Mouse (Mus musculus) intestine, embryonic 16.5 days (tissue): ENCODE measurements at regions not wholly inside any gene's neighbourhood (a gene's known extent, or its start where the extent isn't known, plus 50 kb on each side); places are given as distances from the start of the nearest gene placed in this dataset.

ENCODE experiments used
- ATAC-seq: fragments of 200-750 bp; cut with Nextera tagmentation; 2 replicates; pipeline ENCODE4 v1.8.0; 2017; ENCODE audit warnings: moderate TSS enrichment, moderate library complexity
- H3K27ac ChIP-seq: fragments of 300-500 bp; sonication (generic); 2 replicates; pipeline ENCODE4 v1.5.1; 2014; ENCODE audit warnings: mild to moderate bottlenecking, low read length
- H3K27me3 ChIP-seq: fragments of 300-500 bp; sonication (generic); replicated peaks from 2 replicates; pipeline ENCODE4 v1.6.1; 2014; ENCODE audit warnings: low read length, control low read depth, mixed read lengths; ENCODE audit not compliant: control insufficient read depth, insufficient read depth
- H3K36me3 ChIP-seq: fragments of 300-500 bp; sonication (generic); 2 replicates; pipeline ENCODE4 v1.6.1; 2014; ENCODE audit warnings: low read length, control low read depth; ENCODE audit not compliant: control insufficient read depth, insufficient read depth
- H3K4me1 ChIP-seq: fragments of 300-500 bp; sonication (generic); 2 replicates; pipeline ENCODE4 v1.6.1; 2014; ENCODE audit warnings: low read length, control low read depth, mixed read lengths; ENCODE audit not compliant: control insufficient read depth, insufficient read depth
- H3K4me2 ChIP-seq: fragments of 300-500 bp; sonication (generic); 2 replicates; pipeline ENCODE4 v1.6.1; 2014; ENCODE audit warnings: low read depth, low read length, control low read depth
- H3K4me3 ChIP-seq: fragments of 300-500 bp; sonication (generic); 2 replicates; pipeline ENCODE4 v1.5.1; 2014; ENCODE audit warnings: mild to moderate bottlenecking, low read length
- H3K9ac ChIP-seq: fragments of 300-500 bp; sonication (generic); 2 replicates; pipeline ENCODE4 v1.6.1; 2014; ENCODE audit warnings: low read depth, low read length
- H3K9me3 ChIP-seq: fragments of 300-500 bp; sonication (generic); 2 replicates; pipeline ENCODE4 v1.6.1; 2016; ENCODE audit warnings: low read length, control low read depth; ENCODE audit not compliant: control insufficient read depth
- WGBS: fragments of 180-500 bp; shearing (Covaris S2); extraction: QIAGEN DNeasy Blood & Tissue Kit; methylation state at CpG from one replicate; pipeline ENCODE4 v1.1.7; 2014; 5-methylcytosine and 5-hydroxymethylcytosine counted together

GRCm38 (mm10) chr6:117293780-117294465, 125.6 kb downstream of the Cxcl12 start:
- no peaks in the 10 kb centered on the region for H3K36me3 ChIP-seq
- ATAC-seq, result no peak
- H3K4me2 ChIP-seq, result no peak overlapping the region
- WGBS, result 37% methylated on average over 9 of the region's 9 CpGs
- no peak overlapping the region for H3K4me3 ChIP-seq
- no peaks in the 10 kb centered on the region for H3K27me3 ChIP-seq
- H3K9ac ChIP-seq, result no peak overlapping the region
- peaks cover 5% of the 10 kb centered on the region for H3K4me1 ChIP-seq
- H3K9me3 ChIP-seq, result no peaks in the 10 kb centered on the region
- H3K27ac ChIP-seq, result no peak overlapping the region

GRCm38 (mm10) chr6:117297918-117298317, 129.6 kb downstream of the Cxcl12 start:
- Histone ChIP-seq H3K9ac (no peak overlapping the region), H3K9me3 (no peaks in the 10 kb centered on the region), H3K4me3 (no peak overlapping the region), H3K36me3 (no peaks in the 10 kb centered on the region), H3K4me2 (no peak overlapping the region), H3K4me1 (peaks cover 9% of the 10 kb centered on the region), H3K27me3 (no peaks in the 10 kb centered on the region), H3K27ac (no peak overlapping the region)
- peak; percentile 81 for ATAC-seq
- 45% methylated on average over 2 of the region's 2 CpGs for WGBS

- Histone ChIP-seq H3K27ac (no peak overlapping the region), H3K4me3 (no peak overlapping the region), H3K4me1 (peaks cover 3% of the 10 kb centered on the region; the same call in 1 of the 2 replicates), H3K4me2 (no peak overlapping the region), H3K9ac (no peak overlapping the region), H3K36me3 (no peaks in the 10 kb centered on the region), H3K27me3 (no peaks in the 10 kb centered on the region), H3K9me3 (no peaks in the 10 kb centered on the region)
- WGBS, result 52% methylated on average over 7 of the region's 7 CpGs
- ATAC-seq, result peak; percentile 16
These were observed 131.4 kb downstream of the Cxcl12 start for GRCm38 (mm10) chr6:117299503-117300288.

GRCm38 (mm10) chr6:117303361-117303760, 135.0 kb downstream of the Cxcl12 start:
- WGBS, result 63% methylated on average over 4 of the region's 5 CpGs
- Histone ChIP-seq H3K9ac (no peak overlapping the region), H3K9me3 (no peaks in the 10 kb centered on the region), H3K4me1 (peaks cover 3% of the 10 kb centered on the region; the same call in 1 of the 2 replicates), H3K4me3 (no peak overlapping the region), H3K36me3 (no peaks in the 10 kb centered on the region), H3K27ac (no peak overlapping the region), H3K27me3 (no peaks in the 10 kb centered on the region), H3K4me2 (no peak overlapping the region)
- no peak for ATAC-seq

- no peak overlapping the region for H3K9ac ChIP-seq
- ATAC-seq, result no peak
- no peaks in the 10 kb centered on the region for H3K27me3 ChIP-seq
- no peaks in the 10 kb centered on the region for H3K36me3 ChIP-seq
- no peaks in the 10 kb centered on the region for H3K9me3 ChIP-seq
- H3K4me3 ChIP-seq, result no peak overlapping the region
- H3K4me1 ChIP-seq, result 0 out of 2 replicates have a peak, but pooled peaks cover 3% of the 10 kb centered on the region
- WGBS, result 80% methylated on average over 4 of the region's 4 CpGs
- no peak overlapping the region for H3K27ac ChIP-seq
- no peak overlapping the region for H3K4me2 ChIP-seq
These were observed 137.5 kb downstream of the Cxcl12 start for GRCm38 (mm10) chr6:117305736-117306250.

GRCm38 (mm10) chr6:117308636-117309035, 140.3 kb downstream of the Cxcl12 start:
- no peaks in the 10 kb centered on the region for H3K36me3 ChIP-seq
- no peak overlapping the region for H3K4me2 ChIP-seq
- H3K27ac ChIP-seq, result no peak overlapping the region
- H3K9ac ChIP-seq, result no peak overlapping the region
- 0 out of 2 replicates have a peak, but pooled peaks cover 3% of the 10 kb centered on the region for H3K4me1 ChIP-seq
- H3K9me3 ChIP-seq, result no peaks in the 10 kb centered on the region
- ATAC-seq, result no peak
- H3K4me3 ChIP-seq, result no peak overlapping the region
- WGBS, result 41% methylated on average over 2 of the region's 2 CpGs
- no peaks in the 10 kb centered on the region for H3K27me3 ChIP-seq

- Histone ChIP-seq H3K27ac (no peak overlapping the region), H3K27me3 (no peaks in the 10 kb centered on the region), H3K9ac (no peak overlapping the region), H3K36me3 (no peaks in the 10 kb centered on the region), H3K9me3 (no peaks in the 10 kb centered on the region), H3K4me1 (0 out of 2 replicates have a peak, but pooled peaks cover 3% of the 10 kb centered on the region), H3K4me2 (no peak overlapping the region), H3K4me3 (no peak overlapping the region)
- ATAC-seq, result no peak
- 75% methylated on average over 13 of the region's 13 CpGs for WGBS
These were observed 144.8 kb downstream of the Cxcl12 start for GRCm38 (mm10) chr6:117312891-117313781.

GRCm38 (mm10) chr6:117313944-117314566, 145.7 kb downstream of the Cxcl12 start:
- Histone ChIP-seq H3K4me3 (no peak overlapping the region), H3K4me1 (no peaks in the 10 kb centered on the region), H3K4me2 (no peak overlapping the region), H3K27me3 (no peaks in the 10 kb centered on the region), H3K36me3 (no peaks in the 10 kb centered on the region), H3K9ac (no peak overlapping the region), H3K9me3 (no peaks in the 10 kb centered on the region), H3K27ac (no peak overlapping the region)
- WGBS, result 59% methylated on average over 6 of the region's 6 CpGs
- ATAC-seq, result no peak
